Mouse (Mus musculus): ENCODE data around the gene Fkbp15. TPM values are rescaled to one million over a fixed set of nuclear protein-coding genes. Genes with fewer than 3 reads are reported as not detected.

Gene Fkbp15
- total RNA-seq, 4 experiments from 2014 or later, result 40.7 to 49.8 (median 46.1) TPM

Other genes starting within 250 kb of the Fkbp15 start
- gene Mup21, start 209.7 kb downstream of the Fkbp15 start, total RNA-seq (2022), result not detected
- 10 to 100 TPM; 24.8 to 29.2 (median 25.4) TPM for gene Zfp37, start 129.5 kb downstream of the Fkbp15 start, total RNA-seq (2022)
- 10 to 100 TPM in 3 of 4 experiments, 1 to 10 TPM in 1; 9.1 to 11.1 (median 10.8) TPM for gene Slc31a2, start 98.0 kb downstream of the Fkbp15 start, total RNA-seq (2022)
- gene Slc31a1, start 179 bp upstream of the Fkbp15 start, total RNA-seq (2022), result 10 to 100 TPM; 11.1 to 14.0 (median 12.6) TPM
- 10 to 100 TPM; 52.6 to 57.3 (median 53.7) TPM for gene Cdc26, start 48.1 kb upstream of the Fkbp15 start, total RNA-seq (2022)
- gene Prpf4, start 48.2 kb upstream of the Fkbp15 start, total RNA-seq (2022), result 10 to 100 TPM; 12.6 to 16.1 (median 14.0) TPM
- not detected for gene Rnf183, start 74.7 kb upstream of the Fkbp15 start, total RNA-seq (2022)
- gene Wdr31, start 110.3 kb upstream of the Fkbp15 start, total RNA-seq (2022), result 10 to 100 TPM in 1 of 4 experiments, 1 to 10 TPM in 3; 7.7 to 10.0 (median 8.5) TPM
- under 1 TPM in 3 of 4 experiments, not detected in 1; 0.28 to 0.43 (median 0.30) TPM for gene Bspry, start 119.5 kb upstream of the Fkbp15 start, total RNA-seq (2022)
- gene Hdhd3, start 142.9 kb upstream of the Fkbp15 start, total RNA-seq (2022), result 10 to 100 TPM in 1 of 4 experiments, 1 to 10 TPM in 3; 8.6 to 11.5 (median 9.6) TPM
- gene Alad, start 159.4 kb upstream of the Fkbp15 start, total RNA-seq (2022), result 10 to 100 TPM; 28.4 to 34.6 (median 30.9) TPM
- gene Pole3, start 164.5 kb upstream of the Fkbp15 start, total RNA-seq (2022), result 10 to 100 TPM; 27.5 to 29.7 (median 27.9) TPM
- gene 4933430I17Rik, start 164.8 kb upstream of the Fkbp15 start, total RNA-seq (2022), result under 1 TPM in 3 of 4 experiments, not detected in 1; 0.23 to 0.59 (median 0.55) TPM
- gene Rgs3, start 199.3 kb upstream of the Fkbp15 start, total RNA-seq (2022), result 10 to 100 TPM; 24.2 to 29.3 (median 26.5) TPM

Data from layer of hippocampus, adult 8-10 months (tissue).